Mouse (Mus musculus): ENCODE data around the gene Hoxd1. TPM values are rescaled to one million over a fixed set of nuclear protein-coding genes. Genes with fewer than 3 reads are reported as not detected.

Gene Hoxd1
- not detected for total RNA-seq (2021)
- long read RNA-seq, experiment 1, result 0 reads
- long read RNA-seq, experiment 2, result 0 reads

- DNase-seq, result peak in 1 of 2 experiments; percentile 21
Measured at GRCm38 (mm10) chr2:74762522-74763244, at the start of gene Hoxd1. Gene Hoxd1, plus strand, starts transcription at chr2:74762980.

GRCm38 (mm10) chr2:74713239-74714150 lies 49.3 kb upstream of the Hoxd1 start:
- peak in 1 of 2 experiments; percentile 8 for DNase-seq

- DNase-seq, result peak in 1 of 2 experiments; percentile 8
Measured at GRCm38 (mm10) chr2:74714156-74714789, 48.5 kb upstream of the Hoxd1 start.

- DNase-seq, result no peak
Measured at GRCm38 (mm10) chr2:74714881-74715280, 47.9 kb upstream of the Hoxd1 start.

- DNase-seq, result peak; percentile 81 to 91
Measured at GRCm38 (mm10) chr2:74715504-74716241, 47.1 kb upstream of the Hoxd1 start.

GRCm38 (mm10) chr2:74720384-74720783 lies 42.4 kb upstream of the Hoxd1 start:
- DNase-seq, result no peak

GRCm38 (mm10) chr2:74720955-74721491 lies 41.8 kb upstream of the Hoxd1 start:
- no peak for DNase-seq

GRCm38 (mm10) chr2:74721882-74722281 lies 40.9 kb upstream of the Hoxd1 start:
- no peak for DNase-seq

GRCm38 (mm10) chr2:74722949-74723348 lies 39.8 kb upstream of the Hoxd1 start:
- no peak for DNase-seq

GRCm38 (mm10) chr2:74724244-74725015 lies 38.4 kb upstream of the Hoxd1 start:
- no peak for DNase-seq

- no peak for DNase-seq
Measured at GRCm38 (mm10) chr2:74725171-74725570, 37.6 kb upstream of the Hoxd1 start.

GRCm38 (mm10) chr2:74726551-74726950 lies 36.2 kb upstream of the Hoxd1 start, which contains the start of gene Gm28230:
Gene Gm28230, plus strand, starts transcription at chr2:74726728.
- DNase-seq, result no peak

- DNase-seq, result no peak
Measured at GRCm38 (mm10) chr2:74726973-74727639, 35.7 kb upstream of the Hoxd1 start.

GRCm38 (mm10) chr2:74727640-74728302 lies 35.0 kb upstream of the Hoxd1 start:
- DNase-seq, result no peak

- DNase-seq, result no peak
Measured at GRCm38 (mm10) chr2:74728303-74728680, 34.5 kb upstream of the Hoxd1 start.

GRCm38 (mm10) chr2:74730331-74730730 lies 32.4 kb upstream of the Hoxd1 start:
- DNase-seq, result no peak

GRCm38 (mm10) chr2:74731055-74731454 lies 31.7 kb upstream of the Hoxd1 start:
- no peak for DNase-seq

GRCm38 (mm10) chr2:74731799-74732512 lies 30.8 kb upstream of the Hoxd1 start:
- DNase-seq, result no peak

Measured in heart, adult 18-20 months (tissue).